Mouse (Mus musculus): ENCODE data around the gene Negr1.

The Negr1 gene

DNA sequence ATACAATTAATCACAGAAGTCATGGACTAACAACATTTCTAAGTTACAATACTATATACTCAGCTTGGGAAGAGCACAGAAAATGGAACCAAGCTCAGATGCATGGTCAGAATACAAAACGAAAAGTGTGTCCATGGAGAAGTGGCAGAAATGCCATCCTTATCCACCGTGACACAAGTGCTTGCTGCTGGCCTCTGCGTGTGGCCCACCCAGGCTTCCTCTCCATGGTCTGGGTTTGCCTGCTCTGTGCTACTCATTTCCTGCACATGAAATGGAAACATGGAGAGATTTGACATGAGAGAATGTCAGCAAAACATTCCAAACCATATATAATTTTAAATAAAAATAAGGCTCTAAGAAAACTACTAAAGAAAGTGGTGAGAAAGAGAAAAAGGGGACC is 645.2 kb downstream of the Negr1 start:
- no peak for DNase-seq (ENCODE audit: extremely low spot score, low spot score)

GRCm38 (mm10) chr3:157208966-157209365 is 647.4 kb downstream of the Negr1 start:
- DNase-seq (ENCODE audit: extremely low spot score, low spot score): no peak

- no peak for DNase-seq (ENCODE audit: extremely low spot score, low spot score)
Measured at GRCm38 (mm10) chr3:157209386-157209785, 647.8 kb downstream of the Negr1 start.

DNA sequence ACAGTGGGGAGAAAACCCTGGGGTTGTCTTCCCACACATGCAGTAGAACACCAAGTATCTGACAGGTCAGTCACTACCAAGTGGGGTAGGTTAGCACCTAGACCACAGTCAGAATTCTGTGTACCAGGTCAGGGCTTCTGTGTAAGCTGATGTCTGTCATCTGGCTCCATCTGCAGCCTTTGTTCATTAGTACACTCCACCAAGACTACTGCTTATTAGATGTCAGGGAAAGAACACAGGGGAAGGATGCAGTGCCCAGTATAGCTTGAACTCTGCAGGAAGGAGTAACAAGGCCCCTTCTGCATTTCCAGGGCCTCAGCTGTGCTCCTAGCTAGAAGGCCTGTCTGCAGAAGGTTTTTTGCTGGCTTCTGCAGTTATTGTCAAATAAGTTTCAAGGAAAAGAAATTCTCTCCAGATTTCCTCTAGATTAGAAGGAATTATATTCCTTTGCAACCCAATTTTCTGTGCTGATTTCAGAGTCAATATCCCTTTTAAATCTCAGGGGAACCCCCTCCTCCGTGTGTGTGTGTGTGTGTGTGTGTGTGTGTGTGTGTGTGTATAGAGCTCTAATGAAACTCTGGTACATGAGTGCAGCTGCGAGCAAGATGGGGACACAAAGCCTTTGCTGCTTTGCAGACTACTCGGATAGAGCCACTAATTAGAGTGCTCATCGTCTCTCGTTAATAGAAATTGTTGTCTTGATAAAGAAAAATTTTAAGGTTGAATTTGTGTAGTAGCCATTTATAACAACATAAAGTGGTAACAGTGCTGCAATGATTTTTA is 654.5 kb downstream of the Negr1 start:
- no peak for DNase-seq (ENCODE audit: extremely low spot score, low spot score)

- DNase-seq (ENCODE audit: extremely low spot score, low spot score): no peak
Measured at GRCm38 (mm10) chr3:157217794-157218193, 656.2 kb downstream of the Negr1 start.

GRCm38 (mm10) chr3:157224920-157225319 is 663.3 kb downstream of the Negr1 start:
- DNase-seq (ENCODE audit: extremely low spot score, low spot score): no peak

- DNase-seq (ENCODE audit: extremely low spot score, low spot score): peak; percentile 21
Measured at GRCm38 (mm10) chr3:157232723-157233122, 671.1 kb downstream of the Negr1 start.

GRCm38 (mm10) chr3:157240240-157240639 is 678.6 kb downstream of the Negr1 start:
- DNase-seq (ENCODE audit: extremely low spot score, low spot score): no peak

- DNase-seq (ENCODE audit: extremely low spot score, low spot score): no peak
Measured at GRCm38 (mm10) chr3:157255446-157255845, 693.9 kb downstream of the Negr1 start.

GRCm38 (mm10) chr3:157255863-157256262 is 694.3 kb downstream of the Negr1 start:
- no peak for DNase-seq (ENCODE audit: extremely low spot score, low spot score)

DNA sequence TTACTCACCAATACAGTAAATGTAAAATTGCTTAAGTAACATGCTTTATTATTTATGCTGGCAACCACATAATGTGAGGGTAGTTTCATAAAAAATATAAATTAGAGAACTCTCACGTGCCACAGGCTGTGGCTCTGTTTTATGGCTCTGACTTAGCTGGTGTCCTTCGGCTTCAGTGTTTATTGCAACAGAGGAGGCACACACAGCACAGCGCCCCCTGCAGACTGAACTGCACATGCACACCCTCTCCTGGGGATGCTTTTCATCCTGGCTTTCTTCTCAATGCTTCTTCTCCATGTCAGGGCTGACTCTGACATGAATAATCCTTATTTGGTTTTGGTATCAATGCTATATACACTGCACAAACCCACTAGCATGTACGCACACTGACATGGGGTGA is 707.1 kb downstream of the Negr1 start:
- no peak for DNase-seq (ENCODE audit: extremely low spot score, low spot score)

- DNase-seq (ENCODE audit: extremely low spot score, low spot score): no peak
Measured at GRCm38 (mm10) chr3:157272379-157272778, 710.8 kb downstream of the Negr1 start.

DNA sequence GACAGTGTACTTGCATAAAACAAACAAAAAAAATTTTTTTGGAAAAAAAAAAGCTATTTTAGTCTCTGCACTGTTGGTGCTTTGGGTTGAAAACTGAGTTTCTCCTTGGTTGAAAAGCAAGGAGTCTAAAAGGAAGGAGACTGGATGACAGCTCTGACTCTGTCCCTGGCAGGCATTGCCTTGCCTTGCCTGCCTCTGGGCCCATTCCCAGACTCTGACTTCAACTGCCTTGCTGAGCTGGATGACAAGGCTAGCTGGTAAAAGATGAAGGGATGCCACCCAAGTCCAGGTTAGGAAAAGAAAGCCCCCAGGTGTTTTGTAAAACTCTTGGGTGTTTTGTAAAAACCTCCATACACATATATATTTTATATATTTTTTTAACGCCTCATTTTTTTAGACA is 712.5 kb downstream of the Negr1 start:
- DNase-seq (ENCODE audit: extremely low spot score, low spot score): no peak

- DNase-seq (ENCODE audit: extremely low spot score, low spot score): no peak
Measured at GRCm38 (mm10) chr3:157279717-157280116, 718.1 kb downstream of the Negr1 start.

- DNase-seq (ENCODE audit: extremely low spot score, low spot score): no peak
Measured at GRCm38 (mm10) chr3:157281259-157281658, 719.7 kb downstream of the Negr1 start.

DNA sequence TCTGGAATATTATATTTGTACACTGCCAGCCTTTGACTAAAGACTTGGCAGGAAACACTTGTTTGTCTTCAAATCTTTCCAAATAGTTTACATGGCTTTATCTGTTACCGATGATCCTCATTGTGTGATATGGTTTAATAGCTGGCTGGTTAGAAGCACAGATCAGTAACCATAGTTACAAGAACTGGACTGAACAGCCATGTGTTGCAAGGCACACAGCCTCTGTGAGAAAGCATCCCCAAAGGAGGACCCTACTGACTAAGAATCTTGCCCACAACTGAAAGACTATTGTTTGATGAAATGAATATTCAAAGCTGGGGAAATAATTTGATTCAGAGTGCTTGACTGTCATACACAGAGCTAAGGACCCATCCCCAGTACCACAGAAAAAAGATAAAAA is 729.7 kb downstream of the Negr1 start:
- DNase-seq (ENCODE audit: extremely low spot score, low spot score): no peak

DNA sequence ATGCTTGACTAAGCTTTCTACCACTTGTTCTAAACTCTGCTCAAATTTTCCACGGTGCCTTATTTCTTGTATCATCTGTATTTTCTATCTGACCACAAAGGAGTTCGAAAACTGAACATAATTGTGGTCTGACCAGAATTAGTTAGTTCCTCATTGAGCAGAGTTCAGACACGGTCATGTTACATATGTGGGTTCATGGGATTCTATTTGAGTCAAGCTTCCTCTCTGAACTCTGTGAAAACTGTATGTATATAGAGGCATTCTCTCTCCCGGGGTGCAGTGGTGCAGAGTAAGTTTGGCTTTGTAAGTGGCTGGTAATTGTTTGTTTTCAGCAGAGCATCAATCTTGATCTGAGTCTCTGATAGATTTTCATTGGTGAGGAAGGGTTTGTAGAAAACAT is 735.6 kb downstream of the Negr1 start:
- no peak for DNase-seq (ENCODE audit: extremely low spot score, low spot score)

DNA sequence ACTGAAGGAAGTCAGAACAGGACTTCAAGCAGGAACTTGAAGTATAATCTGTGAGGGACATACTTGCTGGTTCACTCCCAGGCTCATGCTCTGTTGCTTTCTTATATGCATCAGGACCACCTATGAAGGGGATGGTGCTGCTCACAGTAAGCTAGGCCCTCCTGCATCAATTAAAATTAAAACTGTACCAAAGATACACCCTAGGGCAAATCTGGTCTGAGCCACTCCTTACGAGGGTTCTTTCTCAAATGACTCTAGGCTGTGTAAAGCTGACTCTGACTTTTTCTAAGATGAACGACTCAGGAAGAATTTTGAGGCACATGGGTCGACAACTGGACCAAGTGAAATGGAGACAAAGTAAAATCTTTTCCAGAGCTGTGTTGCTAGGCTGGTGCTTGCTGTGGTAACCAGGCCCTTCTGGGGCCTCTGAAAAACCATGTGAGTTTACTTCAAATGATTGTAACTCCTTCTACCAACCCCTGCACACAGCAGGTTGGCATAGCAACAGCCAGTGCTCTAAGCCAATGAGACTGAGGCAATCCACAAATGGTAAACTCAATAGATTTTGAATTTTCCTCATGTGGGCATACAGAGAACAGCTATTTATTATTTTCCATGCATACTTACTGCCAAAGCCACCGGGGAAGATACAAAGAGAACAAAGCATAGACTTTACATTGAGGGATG is 742.0 kb downstream of the Negr1 start:
- no peak for DNase-seq (ENCODE audit: extremely low spot score, low spot score)

DNA sequence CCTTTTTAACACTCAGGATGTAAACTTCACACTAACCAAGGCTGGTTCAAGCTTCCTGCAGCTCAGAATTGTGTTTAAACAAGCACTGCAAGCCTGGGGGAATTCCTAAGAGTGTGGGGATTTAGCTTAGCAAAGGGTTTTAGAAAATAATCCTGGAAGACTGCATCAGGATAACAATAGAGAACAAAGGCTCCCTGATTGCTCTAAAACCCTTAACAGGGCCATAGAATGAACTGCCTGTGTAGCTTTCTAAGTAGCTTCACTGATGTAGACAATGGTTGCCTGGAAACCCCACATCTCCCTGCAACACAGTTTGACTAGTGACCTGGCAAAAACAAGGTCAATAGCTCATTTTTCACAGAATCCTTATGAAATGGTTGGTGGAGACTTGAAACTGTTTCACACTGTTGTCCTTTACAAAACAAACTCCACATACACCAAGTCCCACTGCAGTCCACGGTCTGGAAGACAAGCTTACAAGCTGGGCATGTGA is 759.5 kb downstream of the Negr1 start:
- DNase-seq (ENCODE audit: extremely low spot score, low spot score): peak; percentile 24

DNA sequence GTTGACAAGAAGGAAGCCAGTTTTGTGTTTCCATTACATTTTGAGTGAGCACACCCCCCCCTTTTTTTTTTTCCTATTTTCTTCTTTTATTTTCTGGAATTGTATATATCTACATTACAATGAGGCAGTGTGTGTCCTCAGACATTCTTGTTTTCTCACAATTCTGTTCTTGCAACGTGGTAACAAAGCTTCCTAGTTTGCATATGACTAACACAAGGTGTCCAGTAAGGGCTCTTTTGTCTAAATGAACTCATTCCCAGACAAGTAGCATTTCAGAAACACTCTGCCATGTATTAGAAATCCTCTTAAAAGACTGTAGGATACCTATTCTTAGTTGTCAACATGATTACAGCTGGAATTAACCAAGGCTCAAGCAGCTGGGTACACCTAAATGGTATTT is 760.2 kb downstream of the Negr1 start:
- no peak for DNase-seq (ENCODE audit: extremely low spot score, low spot score)

GRCm38 (mm10) chr3:157334169-157334568 is 772.6 kb downstream of the Negr1 start:
- no peak for DNase-seq (ENCODE audit: extremely low spot score, low spot score)

- DNase-seq (ENCODE audit: extremely low spot score, low spot score): no peak
Measured at GRCm38 (mm10) chr3:157349480-157349879, 787.9 kb downstream of the Negr1 start.

DNA sequence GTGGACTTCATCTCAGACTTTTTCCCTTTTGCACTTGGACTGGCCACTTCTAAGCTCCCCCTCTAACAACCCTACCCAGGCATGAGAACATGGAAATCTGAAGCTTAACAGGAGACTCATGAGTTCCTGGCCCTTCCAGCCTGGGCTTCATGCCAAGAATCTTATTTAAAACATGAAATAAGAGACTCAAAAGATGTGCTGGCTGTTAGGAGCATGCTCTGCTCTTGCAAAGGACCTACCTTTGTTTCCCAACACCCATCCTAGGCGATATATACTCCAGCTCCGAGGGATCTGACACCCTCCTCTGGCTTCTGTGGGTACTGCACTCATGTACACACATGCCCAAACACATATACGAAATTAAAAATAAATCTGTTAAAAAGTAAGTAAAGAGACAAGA is 797.3 kb downstream of the Negr1 start:
- DNase-seq (ENCODE audit: extremely low spot score, low spot score): no peak
